Mouse (Mus musculus): ENCODE measurements at regions not wholly inside any gene's neighbourhood (a gene's known extent, or its start where the extent isn't known, plus 50 kb on each side); places are given as distances from the start of the nearest gene placed in this dataset.

DNA sequence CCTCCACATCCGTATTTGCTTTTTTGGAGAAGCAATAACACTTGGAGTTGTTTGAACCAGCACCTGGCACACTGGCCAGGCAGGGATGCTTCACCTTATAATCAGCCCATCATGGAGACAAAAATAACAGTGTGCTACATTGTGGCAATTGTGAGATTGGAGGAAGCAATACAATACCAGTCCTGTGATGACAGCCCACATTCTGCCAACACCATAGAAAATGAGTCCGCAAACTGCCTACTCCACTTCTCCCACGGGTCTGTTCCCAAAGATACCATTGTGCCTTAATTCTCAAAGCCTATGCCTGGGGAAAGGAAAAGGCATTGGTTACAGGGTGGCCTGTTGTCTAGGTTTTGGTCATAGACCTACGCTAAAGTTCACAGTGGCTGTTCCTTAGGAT is 194.9 kb downstream of the Csl start:
- DNase-seq (no peak), ATAC-seq (ENCODE audit: insufficient read depth) (no peak)
- no peaks in the 10 kb centered on the region for H3K27me3 ChIP-seq (ENCODE audit: insufficient read depth, low read length)
- no peak for TF ChIP-seq CTCF (IDR thresholded peaks at IDR 0.05; ENCODE audit: low read depth)
- no peaks in the 10 kb centered on the region for H3K9me3 ChIP-seq (ENCODE audit: low read depth, low read length)
- H3K4me2 ChIP-seq, result no peak overlapping the region
- 83% methylated on average over 4 of the region's 4 CpGs for WGBS
- no peak overlapping the region for H3K27ac ChIP-seq (ENCODE audit: low read depth)
- H3K9ac ChIP-seq, result no peak overlapping the region
- no peaks in the 10 kb centered on the region for H3K4me1 ChIP-seq (ENCODE audit: insufficient read depth)
- H3K4me3 ChIP-seq (ENCODE audit: low read depth, low read length), result no peak overlapping the region
- no peaks in the 10 kb centered on the region for H3K36me3 ChIP-seq (ENCODE audit: insufficient read depth)

GRCm38 (mm10) chr10:99568424-99568823 is 191.0 kb downstream of the Csl start:
- 43% methylated on average over 5 of the region's 5 CpGs for WGBS
- Histone ChIP-seq H3K4me1 (ENCODE audit: insufficient read depth) (0 out of 2 replicates have a peak, but pooled peaks cover 4% of the 10 kb centered on the region), H3K27ac (ENCODE audit: low read depth) (no peak overlapping the region), H3K4me3 (ENCODE audit: low read depth, low read length) (no peak overlapping the region), H3K9me3 (ENCODE audit: low read depth, low read length) (no peaks in the 10 kb centered on the region), H3K9ac (no peak overlapping the region), H3K27me3 (ENCODE audit: insufficient read depth, low read length) (no peaks in the 10 kb centered on the region), H3K4me2 (no peak overlapping the region), H3K36me3 (ENCODE audit: insufficient read depth) (no peaks in the 10 kb centered on the region)
- ATAC-seq (ENCODE audit: insufficient read depth) (no peak), DNase-seq (peak; percentile 71)
- TF ChIP-seq CTCF (IDR thresholded peaks at IDR 0.05; ENCODE audit: low read depth), result no peak

DNA sequence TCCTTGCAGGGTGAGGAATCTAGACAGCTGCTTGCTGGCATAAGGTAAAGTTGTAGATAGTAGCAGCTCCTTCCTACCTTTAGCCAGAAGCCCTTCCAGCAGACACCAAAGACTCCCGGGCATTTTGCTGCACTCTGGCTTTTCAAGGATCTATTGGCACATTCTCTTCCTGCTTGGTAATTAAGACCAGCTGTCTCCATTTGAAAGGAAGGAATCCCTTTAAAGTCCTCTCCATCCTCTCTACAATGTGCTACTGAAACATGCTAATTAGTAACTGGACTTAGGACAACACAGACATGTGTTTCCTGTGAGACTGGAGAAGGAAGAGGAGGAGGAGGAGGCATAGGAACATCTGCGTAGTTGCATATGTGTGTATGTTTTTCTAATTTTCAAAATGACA is 189.3 kb downstream of the Csl start:
- Histone ChIP-seq H3K4me3 (ENCODE audit: low read depth, low read length) (no peak overlapping the region), H3K36me3 (ENCODE audit: insufficient read depth) (no peaks in the 10 kb centered on the region), H3K9me3 (ENCODE audit: low read depth, low read length) (no peaks in the 10 kb centered on the region), H3K4me2 (no peak overlapping the region), H3K27me3 (ENCODE audit: insufficient read depth, low read length) (no peaks in the 10 kb centered on the region), H3K9ac (no peak overlapping the region), H3K4me1 (ENCODE audit: insufficient read depth) (0 out of 2 replicates have a peak, but pooled peaks cover 4% of the 10 kb centered on the region), H3K27ac (ENCODE audit: low read depth) (no peak overlapping the region)
- TF ChIP-seq CTCF (IDR thresholded peaks at IDR 0.05; ENCODE audit: low read depth), result no peak
- 27% methylated on average over 2 of the region's 2 CpGs for WGBS
- DNase-seq (no peak), ATAC-seq (ENCODE audit: insufficient read depth) (peak; percentile 47; the same call in 1 of the 2 replicates)

DNA sequence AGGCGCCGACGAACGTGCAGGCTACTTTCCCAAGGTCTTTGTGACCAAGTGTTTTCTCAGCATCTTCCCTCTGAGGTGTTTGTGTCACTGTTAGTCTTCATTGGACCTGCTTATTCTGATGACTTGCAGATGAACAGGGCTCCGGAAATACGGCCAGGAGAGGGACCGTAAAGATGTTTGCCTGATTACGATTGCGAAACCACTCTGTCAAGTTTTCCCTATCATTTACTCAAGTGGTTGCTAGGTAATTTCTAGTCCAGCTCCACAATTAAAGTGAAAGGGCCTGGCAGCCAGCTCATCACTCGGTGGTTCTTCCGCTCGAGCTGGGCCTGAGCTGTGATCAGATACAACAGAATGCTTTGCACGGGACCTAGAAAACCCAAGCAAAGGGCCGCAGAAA is 185.5 kb downstream of the Csl start:
- ATAC-seq (ENCODE audit: insufficient read depth) (no peak), DNase-seq (no peak)
- Histone ChIP-seq H3K9ac (no peak overlapping the region), H3K36me3 (ENCODE audit: insufficient read depth) (no peaks in the 10 kb centered on the region), H3K27me3 (ENCODE audit: insufficient read depth, low read length) (no peaks in the 10 kb centered on the region), H3K4me3 (ENCODE audit: low read depth, low read length) (no peak overlapping the region), H3K9me3 (ENCODE audit: low read depth, low read length) (no peaks in the 10 kb centered on the region), H3K4me1 (ENCODE audit: insufficient read depth) (0 out of 2 replicates have a peak, but pooled peaks cover 4% of the 10 kb centered on the region), H3K27ac (ENCODE audit: low read depth) (no peak overlapping the region), H3K4me2 (no peak overlapping the region)
- no peak for TF ChIP-seq CTCF (IDR thresholded peaks at IDR 0.05; ENCODE audit: low read depth)
- WGBS, result 68% methylated on average over 14 of the region's 14 CpGs

GRCm38 (mm10) chr10:99575294-99575693 is 184.2 kb downstream of the Csl start:
- no peak for ATAC-seq (ENCODE audit: insufficient read depth)
- H3K4me1 ChIP-seq (ENCODE audit: insufficient read depth), result 0 out of 2 replicates have a peak, but pooled peaks cover under 1% of the 10 kb centered on the region
- 72% methylated on average over 7 of the region's 7 CpGs for WGBS
- no peak overlapping the region for H3K9ac ChIP-seq
- DNase-seq, result no peak
- TF ChIP-seq CTCF (IDR thresholded peaks at IDR 0.05; ENCODE audit: low read depth), result no peak
- H3K36me3 ChIP-seq (ENCODE audit: insufficient read depth), result no peaks in the 10 kb centered on the region
- no peak overlapping the region for H3K4me3 ChIP-seq (ENCODE audit: low read depth, low read length)
- no peaks in the 10 kb centered on the region for H3K9me3 ChIP-seq (ENCODE audit: low read depth, low read length)
- no peak overlapping the region for H3K4me2 ChIP-seq
- H3K27ac ChIP-seq (ENCODE audit: low read depth), result no peak overlapping the region
- no peaks in the 10 kb centered on the region for H3K27me3 ChIP-seq (ENCODE audit: insufficient read depth, low read length)

GRCm38 (mm10) chr10:99576301-99576700 is 183.2 kb downstream of the Csl start:
- Histone ChIP-seq H3K4me3 (ENCODE audit: low read depth, low read length) (no peak overlapping the region), H3K9ac (no peak overlapping the region), H3K36me3 (ENCODE audit: insufficient read depth) (no peaks in the 10 kb centered on the region), H3K27ac (ENCODE audit: low read depth) (no peak overlapping the region), H3K27me3 (ENCODE audit: insufficient read depth, low read length) (no peaks in the 10 kb centered on the region), H3K4me2 (no peak overlapping the region), H3K4me1 (ENCODE audit: insufficient read depth) (no peaks in the 10 kb centered on the region), H3K9me3 (ENCODE audit: low read depth, low read length) (no peaks in the 10 kb centered on the region)
- DNase-seq (no peak), ATAC-seq (ENCODE audit: insufficient read depth) (no peak)
- WGBS, result 45% methylated on average over 5 of the region's 5 CpGs
- TF ChIP-seq CTCF (IDR thresholded peaks at IDR 0.05; ENCODE audit: low read depth), result no peak

- Histone ChIP-seq H3K27ac (ENCODE audit: low read depth) (no peak overlapping the region), H3K27me3 (ENCODE audit: insufficient read depth, low read length) (no peaks in the 10 kb centered on the region), H3K36me3 (ENCODE audit: insufficient read depth) (no peaks in the 10 kb centered on the region), H3K4me2 (no peak overlapping the region), H3K9ac (no peak overlapping the region), H3K4me3 (ENCODE audit: low read depth, low read length) (no peak overlapping the region), H3K9me3 (ENCODE audit: low read depth, low read length) (no peaks in the 10 kb centered on the region), H3K4me1 (ENCODE audit: insufficient read depth) (no peaks in the 10 kb centered on the region)
- peak; percentile 92 for TF ChIP-seq CTCF (IDR thresholded peaks at IDR 0.05; ENCODE audit: low read depth)
- WGBS, result 20% methylated on average over 12 of the region's 12 CpGs
- peak; percentile 63 for ATAC-seq (ENCODE audit: insufficient read depth)
- peak; percentile 89 for DNase-seq
Measured at GRCm38 (mm10) chr10:99577041-99577681, 182.3 kb downstream of the Csl start.

Measured in lung, embryonic 14.5 days (tissue).